Mouse (Mus musculus): ENCODE measurements at regions not wholly inside any gene's neighbourhood (a gene's known extent, or its start where the extent isn't known, plus 50 kb on each side); places are given as distances from the start of the nearest gene placed in this dataset.

DNA sequence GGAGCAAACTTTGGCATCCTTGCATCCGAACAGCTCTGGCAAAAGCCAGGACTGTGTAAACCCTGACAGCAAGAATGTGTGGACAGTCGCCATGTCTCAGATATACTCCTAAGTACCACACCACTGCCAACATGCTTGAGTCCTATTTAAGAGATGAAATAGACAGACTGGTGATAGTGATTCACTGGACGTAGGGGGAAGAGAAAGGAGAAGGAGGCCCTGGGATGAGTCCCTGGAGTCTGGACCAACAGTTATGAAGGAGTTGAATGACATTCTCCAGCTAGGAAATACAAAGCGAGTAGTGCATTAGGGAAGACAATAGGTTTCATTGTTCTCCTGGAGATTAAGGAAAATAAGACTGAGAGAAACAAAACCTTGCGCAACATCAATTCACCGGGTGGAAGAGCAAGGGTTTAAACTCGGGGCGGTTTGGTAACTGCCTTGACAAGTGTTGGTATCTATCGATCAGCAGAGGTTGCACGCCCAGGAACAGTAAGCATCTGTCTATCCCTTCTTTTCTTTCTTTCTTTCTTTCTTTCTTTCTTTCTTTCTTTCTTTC, 54.3 kb upstream of the Nrbf2 start:
- no peak for DNase-seq (ENCODE audit: low spot score in 2 of 2)

DNA sequence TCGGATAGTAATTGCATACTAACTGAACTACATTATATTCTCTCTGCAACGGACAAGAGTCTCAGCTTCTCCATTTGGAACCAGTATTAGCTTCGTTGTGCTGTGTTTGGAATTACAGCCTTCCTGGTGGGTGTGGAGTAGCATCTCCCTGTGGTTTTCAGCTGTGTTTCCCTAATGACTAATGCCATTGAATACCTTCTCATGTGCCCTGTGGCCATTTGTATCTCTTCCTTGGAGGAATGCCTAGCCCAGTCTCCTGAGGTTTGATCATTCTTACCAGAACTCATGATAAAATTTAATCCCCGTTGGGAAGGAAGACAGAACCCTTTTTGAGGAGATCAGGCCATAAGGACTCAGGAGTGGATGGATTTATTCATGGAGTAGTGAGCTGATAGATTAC, 59.6 kb upstream of the Nrbf2 start:
- DNase-seq (ENCODE audit: low spot score in 2 of 2) = no peak

DNA sequence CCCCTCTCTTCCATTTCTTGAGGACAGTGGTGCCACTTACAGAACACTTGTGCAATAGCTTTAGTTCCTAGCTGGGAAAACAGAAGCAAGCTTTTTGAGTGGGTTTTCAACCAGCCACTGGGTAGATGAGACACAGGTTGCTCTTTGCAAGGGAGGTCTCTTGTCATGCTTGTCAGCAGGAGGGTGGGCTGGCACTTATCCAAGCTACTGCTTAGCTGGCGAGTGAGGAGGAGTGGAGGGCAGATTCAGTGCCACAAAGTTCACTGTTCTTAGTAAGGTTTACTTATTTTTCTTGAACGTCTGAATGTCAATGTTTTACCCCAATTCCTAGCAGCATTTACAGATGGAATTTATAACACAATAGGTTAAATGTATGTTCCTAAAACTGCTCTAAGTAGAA, 65.9 kb upstream of the Nrbf2 start:
- DNase-seq (ENCODE audit: low spot score in 2 of 2) = no peak

DNA sequence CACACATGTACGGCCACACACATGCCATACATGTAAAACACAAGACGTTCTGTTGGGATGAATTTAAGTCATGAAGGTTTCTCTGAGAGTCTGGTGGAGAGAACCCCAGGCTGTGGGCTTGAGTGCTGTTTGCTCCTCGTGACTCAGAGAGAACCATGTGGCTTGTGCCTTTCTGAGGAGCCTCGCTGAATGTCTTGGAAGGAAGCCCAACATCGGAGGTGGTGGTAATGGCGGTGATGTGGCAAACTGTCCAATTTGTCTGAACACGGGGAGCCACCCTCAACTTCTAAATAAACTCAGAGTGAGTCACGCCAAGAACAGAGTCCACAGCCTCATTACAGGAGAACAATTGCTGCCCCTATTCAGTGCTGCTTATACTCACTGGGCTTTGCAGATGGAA, 75.7 kb upstream of the Nrbf2 start:
- DNase-seq (ENCODE audit: low spot score in 2 of 2) = peak; percentile 48 to 73

DNA sequence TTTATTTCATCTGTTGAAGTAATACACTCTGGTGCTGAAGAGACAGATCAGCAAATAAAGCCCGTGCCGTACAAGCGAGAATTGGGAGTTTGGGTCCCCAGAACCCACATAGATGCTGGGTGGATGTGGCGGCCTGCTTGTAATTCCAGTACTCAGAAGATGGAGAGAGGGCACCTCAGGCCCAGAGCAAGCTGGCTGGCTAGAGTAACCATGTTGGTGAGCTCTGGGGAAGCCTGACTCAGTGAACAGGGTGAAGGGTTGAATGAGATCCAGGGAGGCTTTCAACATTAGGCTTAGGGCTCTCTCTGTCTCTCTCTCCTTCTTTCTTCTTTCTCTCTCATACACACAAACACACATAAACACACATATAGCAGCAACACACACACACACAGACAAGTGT, 76.2 kb upstream of the Nrbf2 start:
- no peak for DNase-seq (ENCODE audit: low spot score in 2 of 2)

DNA sequence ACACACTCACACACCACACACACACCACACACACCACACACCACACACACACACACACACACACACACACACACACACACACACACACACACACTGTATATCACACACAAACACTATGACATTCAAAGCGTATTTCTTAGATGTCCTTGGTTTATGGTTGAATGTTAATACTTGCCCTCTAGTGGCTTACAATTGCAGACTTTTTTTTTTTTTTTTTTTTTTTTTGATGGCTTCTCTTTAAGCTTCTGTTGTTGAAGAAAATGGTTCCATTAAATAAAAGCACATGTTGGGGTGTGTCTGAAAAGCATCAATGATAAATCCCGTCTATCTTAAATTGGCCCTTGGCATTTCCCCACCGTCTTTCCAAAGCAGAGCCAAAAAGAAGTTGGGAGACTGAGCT, 79.5 kb upstream of the Nrbf2 start:
- no peak for DNase-seq (ENCODE audit: low spot score in 2 of 2)

DNA sequence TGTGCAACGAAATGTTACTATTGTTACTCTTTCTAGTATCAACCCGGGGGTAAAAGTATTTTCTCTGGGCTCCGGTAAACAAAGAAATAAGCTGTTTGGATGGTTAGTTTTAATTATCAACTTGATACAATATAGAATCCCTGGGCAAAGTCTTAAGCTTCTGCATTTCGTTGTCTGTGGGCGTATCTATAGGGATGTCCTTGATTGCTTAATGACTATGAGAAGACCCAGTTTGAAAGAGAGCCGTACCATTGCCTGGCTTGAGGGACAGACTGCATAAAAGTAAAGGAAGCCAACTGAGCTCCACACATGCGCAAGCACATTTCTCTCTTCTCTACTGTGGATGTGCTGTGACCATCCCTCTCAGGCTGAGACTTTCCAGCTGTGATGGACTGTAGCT, 80.1 kb upstream of the Nrbf2 start:
- no peak for DNase-seq (ENCODE audit: low spot score in 2 of 2)

DNA sequence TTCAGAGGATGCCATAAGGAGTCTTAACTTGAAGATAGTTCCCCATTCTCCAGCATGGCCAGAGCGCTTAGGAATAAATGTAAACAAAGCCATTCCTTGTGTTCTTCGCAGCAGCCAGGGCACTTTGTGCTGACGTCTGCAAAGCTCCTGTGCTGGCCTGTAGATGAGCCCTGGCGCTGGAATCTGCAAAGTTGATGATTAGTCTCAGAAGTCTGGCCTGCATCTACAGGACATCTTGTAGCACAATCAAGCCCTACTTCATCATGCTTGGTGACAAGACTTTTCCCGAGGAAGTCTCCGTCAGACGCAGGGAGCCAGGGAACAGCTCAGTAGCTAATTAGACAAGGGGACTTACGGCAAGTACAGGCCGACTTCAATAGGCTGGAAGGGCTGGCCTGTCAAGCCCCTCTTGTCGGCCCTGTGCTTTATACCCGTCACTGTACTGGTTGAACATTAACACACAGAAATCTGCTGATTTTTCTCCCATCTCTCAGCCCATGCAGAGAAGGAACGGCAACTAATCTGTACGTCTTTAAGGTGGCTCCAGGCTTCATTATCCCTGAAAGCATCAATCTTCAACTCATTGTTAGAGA, 87.6 kb upstream of the Nrbf2 start:
- DNase-seq (ENCODE audit: low spot score in 2 of 2) = no peak

DNA sequence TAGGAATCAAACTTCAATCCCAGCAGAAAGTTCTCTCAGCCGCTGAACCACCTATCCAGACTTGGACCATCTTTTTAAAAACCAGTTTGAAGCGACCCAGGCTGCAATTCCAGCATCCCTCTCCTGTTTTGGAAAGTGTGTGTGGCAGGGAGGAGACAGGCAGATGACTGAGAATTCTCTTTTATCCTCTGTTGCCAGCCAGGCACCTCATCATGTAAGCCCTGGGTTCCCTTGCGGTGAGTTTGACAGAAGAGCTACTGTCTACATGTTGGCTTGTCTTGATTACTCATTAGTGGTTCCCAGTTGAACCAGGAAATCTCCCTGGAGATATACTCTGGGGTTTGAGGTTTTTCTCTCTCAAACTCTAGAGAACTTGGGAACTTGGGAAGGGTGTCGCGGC, 91.5 kb upstream of the Nrbf2 start:
- no peak for DNase-seq (ENCODE audit: low spot score in 2 of 2)

DNA sequence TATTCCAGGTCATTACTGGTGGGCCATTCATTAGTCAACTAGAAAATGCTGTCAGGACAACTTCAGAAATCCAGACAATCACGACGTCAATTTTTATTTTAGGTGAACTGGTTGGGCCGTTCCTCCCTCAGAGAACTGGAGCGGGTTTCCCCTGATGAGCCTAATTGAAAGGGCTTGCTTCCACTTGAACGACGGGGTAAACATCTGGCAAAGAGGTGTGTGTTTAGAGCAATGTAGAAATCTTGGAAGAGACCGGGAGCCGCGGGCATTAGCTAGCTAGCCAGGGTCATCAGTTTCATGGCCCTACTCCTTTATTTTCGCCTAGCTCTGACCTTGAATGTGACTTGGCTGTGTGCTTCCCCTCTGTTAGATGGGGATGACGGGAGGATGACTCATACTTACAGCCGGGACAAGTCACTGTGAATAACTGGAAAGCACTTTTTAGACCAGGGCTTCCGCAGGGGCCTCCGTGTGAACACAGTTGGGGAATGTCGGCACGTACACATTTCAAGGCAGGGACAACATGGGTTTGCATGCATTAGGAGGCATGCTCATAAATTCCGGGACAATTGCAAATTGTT, 92.6 kb upstream of the Nrbf2 start:
- DNase-seq (ENCODE audit: low spot score in 2 of 2) = no peak

DNA sequence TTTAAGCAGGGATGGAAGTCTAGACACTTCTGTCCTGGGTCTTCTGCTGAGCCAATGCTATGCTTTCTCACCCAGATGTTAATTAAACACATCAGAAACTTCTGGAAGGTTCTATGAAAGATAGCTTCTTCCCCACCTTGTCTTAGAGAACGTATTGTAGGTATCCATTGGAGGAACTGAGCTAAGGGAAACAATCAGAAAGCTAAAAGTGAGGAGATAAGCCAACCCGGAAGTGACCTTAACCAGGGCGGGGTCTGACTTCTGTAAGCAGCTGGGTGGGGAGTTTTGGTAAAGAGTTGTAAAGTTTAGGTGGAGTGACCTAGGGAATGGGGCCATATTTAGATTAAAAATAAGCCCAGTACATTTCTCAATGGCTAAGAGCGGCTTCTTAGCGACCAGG, 95.1 kb upstream of the Nrbf2 start:
- DNase-seq (ENCODE audit: low spot score in 2 of 2) = no peak

DNA sequence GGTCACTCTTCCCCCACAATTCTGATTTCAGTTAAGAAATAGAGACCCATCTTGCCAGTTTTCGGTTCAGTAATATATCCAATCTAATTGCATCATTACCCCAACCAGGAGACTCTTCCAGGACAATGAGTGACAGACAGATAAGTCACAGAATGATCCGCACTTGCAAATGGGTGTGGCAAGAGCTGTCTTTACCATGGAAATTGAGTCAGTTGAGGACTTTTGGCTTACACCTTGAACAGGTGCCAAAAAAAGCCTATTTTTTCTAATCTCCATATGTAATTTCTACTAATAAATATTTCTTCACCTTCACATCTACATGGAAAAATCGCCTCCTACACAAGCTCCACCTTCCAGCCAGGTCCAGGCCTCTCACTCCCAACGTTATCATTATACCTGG, 98.2 kb upstream of the Nrbf2 start:
- DNase-seq (ENCODE audit: low spot score in 2 of 2) = no peak

DNA sequence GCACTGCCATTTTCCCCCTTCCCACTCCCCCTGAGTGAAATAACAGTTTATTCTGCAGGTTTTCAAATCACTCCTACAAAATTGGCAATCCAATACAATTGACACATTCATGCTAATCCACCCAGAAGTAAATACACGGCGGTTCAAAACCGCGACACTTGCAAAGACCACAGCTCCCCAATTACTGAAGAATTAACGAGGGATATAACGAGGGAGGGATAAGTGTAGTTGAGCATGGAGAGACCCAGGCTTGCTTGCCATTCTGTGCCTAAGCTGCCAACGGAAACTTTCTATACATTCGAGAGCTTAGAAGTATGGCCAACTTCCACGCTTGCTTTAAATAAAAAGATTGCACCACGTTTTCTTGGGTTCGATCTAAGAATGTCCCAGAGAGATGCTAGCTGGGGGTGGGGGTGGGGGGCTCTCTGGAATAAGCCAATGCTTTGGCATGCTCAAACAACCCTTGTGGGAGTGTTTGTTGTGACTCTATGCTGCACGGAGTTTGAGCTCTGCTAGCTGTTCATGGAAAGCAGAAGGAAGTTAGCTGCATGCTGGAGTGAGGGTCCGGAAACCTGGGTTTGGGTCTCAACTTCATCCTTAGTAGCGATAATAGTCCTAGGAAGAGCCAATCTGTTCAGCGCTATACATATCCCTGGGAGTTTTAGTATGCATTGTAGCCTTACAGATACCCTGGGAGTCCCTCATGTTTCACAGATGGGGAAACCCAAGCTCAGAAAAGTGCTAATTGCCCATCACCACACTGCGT, 98.9 kb upstream of the Nrbf2 start:
- no peak for DNase-seq (ENCODE audit: low spot score in 2 of 2)

DNA sequence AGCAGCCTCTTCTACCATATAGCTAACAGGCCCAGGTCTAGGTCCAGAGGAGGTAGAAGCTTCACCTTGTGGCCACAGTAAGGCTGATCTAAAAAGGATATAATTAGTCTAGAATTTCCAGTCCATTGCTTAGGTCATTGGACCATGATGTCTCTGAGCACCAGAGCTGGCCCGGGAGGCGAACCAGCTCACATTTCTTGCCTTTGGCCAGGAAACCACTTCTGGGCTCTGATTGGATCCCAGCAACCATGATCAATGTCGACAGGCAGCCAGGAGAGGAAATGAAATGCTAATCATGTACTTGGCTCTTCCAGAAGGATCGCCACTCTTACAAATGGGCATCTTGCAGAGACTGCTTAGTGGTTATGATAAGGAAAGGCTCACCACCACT, 99.5 kb upstream of the Nrbf2 start:
- no peak for DNase-seq (ENCODE audit: low spot score in 2 of 2)

DNA sequence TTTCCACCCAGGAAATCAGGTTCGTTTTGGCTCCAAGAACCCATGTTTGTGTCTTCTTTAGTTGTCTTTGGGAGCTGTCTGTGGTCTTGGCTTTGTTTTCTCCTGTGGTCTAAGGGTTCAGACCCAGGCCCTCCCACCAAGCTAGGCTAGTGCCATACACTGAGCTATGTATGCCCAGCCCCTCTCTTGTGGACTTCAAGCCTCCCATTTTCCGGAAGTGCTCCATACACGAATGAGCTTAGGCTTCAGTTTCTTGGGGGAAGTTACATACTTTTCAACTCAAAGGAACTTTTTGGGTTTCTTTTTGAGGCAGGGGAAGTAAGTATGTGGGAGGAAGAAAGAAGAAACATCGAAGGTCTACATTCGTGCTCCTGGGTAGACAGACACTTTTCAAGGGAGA, 100.9 kb upstream of the Nrbf2 start:
- DNase-seq (ENCODE audit: low spot score in 2 of 2) = no peak

DNA sequence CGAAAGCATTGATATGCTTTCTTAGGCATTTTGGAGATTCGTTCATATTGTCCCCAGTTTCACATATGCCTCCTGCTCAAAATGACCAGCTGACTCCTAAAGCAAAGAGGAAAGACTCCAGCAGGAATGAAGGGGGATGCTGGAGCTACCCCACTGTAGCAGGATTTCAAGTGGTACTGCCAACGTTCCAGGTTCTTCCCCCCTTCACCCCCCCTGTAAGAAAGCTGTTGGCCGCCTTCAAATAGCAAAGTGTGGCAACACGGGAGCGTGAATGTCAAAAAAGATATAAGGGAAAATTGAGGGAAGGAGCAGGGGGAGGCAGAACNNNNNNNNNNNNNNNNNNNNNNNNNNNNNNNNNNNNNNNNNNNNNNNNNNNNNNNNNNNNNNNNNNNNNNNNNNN, 103.7 kb upstream of the Nrbf2 start:
- DNase-seq (ENCODE audit: low spot score in 2 of 2) = no peak

DNA sequence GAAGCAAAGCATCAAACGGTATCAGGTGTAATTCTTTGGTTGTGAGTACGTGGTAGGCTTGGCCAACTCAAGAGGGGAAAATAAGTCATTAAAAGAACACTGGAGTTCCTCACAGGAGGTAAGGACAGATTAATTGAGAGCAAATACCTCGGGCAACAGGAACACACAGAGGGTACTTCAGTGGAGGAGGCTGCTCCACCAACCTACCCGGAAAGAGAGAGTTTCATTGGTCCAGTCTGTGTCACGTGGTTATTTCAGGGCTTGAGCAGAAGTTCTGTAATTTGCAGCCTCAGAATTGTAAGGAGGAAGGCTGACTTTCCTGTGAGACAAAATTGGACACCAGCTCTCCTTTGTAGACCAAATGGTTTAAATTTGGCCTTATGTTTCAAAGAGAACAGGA, 115.3 kb upstream of the Nrbf2 start:
- no peak for DNase-seq (ENCODE audit: low spot score in 2 of 2)

DNA sequence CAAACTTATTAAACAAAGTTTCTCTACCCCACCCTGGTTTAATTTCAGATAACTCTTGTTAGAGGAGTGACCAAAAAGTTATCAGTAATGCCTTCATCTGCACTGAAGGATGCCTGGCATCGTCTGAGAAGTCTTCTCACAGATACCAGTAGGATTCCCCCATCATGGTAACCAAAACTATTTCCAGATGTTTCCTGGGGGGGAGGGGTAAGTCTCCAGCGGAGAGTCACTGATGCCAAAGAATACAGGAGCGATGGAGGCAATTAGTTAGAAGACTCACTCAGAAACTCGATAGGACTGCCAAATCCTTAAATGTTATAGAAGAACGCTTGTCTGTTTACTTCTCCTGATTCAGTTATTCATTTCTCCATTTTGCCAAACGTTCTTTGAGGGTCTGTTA, 116.3 kb upstream of the Nrbf2 start:
- no peak for DNase-seq (ENCODE audit: low spot score in 2 of 2)

DNA sequence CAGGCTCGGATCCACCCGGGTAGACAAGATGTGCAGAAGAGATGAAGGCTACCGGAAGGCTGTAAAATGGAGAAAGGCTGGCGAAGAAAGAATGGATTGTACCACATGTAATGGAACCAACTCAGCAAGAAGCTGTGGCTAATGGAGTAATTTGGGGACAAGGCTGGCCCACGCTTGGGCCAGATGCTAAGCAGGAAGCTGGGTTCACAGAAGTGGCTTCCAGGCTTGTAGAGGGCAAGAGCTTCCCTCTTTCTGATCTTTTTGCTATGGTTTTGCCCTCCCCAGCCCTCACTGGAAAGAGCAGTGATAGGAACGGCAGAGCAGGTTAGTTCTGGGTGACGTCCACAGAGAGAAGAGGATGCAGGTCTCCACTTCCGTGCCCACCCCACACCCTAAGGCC, 117.7 kb upstream of the Egr2 start:
- DNase-seq (ENCODE audit: low spot score in 2 of 2) = no peak

DNA sequence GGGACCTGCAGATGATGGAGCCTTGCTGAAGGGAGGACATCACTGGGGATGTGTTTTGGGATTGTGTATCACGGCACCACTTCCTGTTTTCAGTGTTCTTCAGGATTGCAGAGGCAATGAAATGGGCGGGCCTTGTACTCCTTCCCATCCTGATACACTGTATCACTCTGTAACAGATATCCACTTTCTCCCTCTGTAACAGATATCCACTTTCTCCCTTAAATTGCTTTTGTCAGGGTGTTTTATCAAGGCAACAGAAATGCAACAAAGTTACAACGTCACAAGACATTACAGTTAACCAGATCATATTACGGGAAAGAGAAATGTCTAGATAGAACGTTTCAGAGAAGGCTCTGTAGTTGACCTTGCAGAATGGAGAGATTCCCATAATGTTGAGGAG, 114.5 kb upstream of the Egr2 start:
- DNase-seq (ENCODE audit: low spot score in 2 of 2) = no peak

DNA sequence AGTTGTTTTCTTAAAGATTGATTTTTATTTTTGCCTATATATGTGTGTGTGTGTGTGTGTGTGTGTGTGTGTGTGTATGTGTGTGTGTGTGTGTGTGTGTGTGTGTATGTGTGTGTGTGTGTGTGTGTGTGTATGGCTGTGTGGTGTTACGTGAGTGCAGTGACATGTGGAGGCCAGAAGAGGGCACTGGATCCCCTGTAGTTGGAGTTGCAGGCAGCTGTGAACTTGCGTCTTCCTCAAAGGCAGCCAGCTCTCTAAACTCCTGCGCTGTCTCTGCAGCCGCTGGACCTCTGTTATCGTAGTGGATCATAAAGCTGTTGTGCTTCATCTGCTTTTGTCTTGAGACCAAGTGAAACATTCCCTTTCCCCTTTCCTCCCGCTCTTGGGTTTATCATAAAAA, 109.9 kb upstream of the Egr2 start:
- no peak for DNase-seq (ENCODE audit: low spot score in 2 of 2)

DNA sequence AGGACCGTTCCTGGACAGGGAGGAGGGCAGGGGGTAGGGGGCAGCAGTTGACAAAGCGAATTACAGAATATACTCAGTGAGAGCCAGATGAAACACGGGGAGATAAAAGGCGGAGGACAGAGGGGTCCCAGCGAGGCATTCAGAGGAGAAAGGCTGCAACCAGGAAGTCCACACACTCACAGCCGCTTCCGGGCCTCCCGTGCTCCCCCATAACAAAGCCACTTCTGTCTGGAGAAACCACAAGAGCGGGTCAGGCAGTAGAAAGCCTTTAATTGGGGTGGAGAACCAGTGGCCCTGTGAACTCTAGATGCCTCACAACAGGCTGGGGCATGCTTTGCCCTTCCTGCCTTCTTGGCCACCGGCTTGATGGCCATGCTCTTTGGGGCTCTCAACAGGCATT, 108.1 kb upstream of the Egr2 start:
- no peak for DNase-seq (ENCODE audit: low spot score in 2 of 2)

DNA sequence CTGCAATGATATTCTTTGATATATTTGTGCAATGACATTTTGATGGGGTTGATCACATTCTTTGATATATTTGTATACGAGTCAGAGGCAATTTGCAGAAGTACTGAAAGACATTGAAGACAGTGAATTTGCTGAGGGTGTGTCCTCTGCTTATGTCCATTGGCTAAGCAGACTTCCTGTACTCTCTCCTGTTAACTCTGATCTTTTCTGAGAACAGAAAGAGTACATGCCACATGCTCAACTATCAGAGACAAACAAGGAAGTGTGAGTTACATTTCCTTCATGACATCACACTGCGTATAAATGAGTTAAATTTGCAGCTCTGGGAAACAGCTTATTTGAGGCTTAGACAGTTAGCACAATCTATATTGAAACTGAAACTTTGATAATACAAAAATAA, 104.5 kb upstream of the Egr2 start:
- no peak for DNase-seq (ENCODE audit: low spot score in 2 of 2)

Data from layer of hippocampus, adult 18-20 months (tissue).